15 mouse cellular contexts compared by ENCODE assay signal in genomic region chr11:113933678-113934077, GRCm38 (mm10).
"Had no signal": no experiment of that assay in that cellular context is flagged by ENCODE, and none has a peak within 500 bp of the region (broad histone marks: within the 10 kb centered on the region; RNA-seq: fewer than 3 reads in every experiment).

No protein-coding gene starts in this region.

- DNase-seq: kidney, adult 8-10 months; lung, postnatal 10 days; right cerebral cortex, postnatal 4 days; spleen, adult 18-20 months; thymus, adult 18-20 months; thymus, postnatal 14 days had no signal

- H3K4me3 ChIP-seq: layer of hippocampus, adult 2 months; limb, embryonic 13.5 days; liver, embryonic 15.5 days; megakaryocyte, embryonic 14.5 days; midbrain, embryonic 13.5 days; neural tube, embryonic 15.5 days had no signal

- H3K9me3 ChIP-seq: limb, embryonic 13.5 days; liver, embryonic 15.5 days; megakaryocyte, embryonic 14.5 days; midbrain, embryonic 13.5 days; neural tube, embryonic 15.5 days had no signal

- H3K4me1 ChIP-seq: liver, embryonic 15.5 days; megakaryocyte, embryonic 14.5 days had no signal

- ATAC-seq: intestine, embryonic 16.5 days; midbrain, embryonic 13.5 days had no signal

- H3K36me3 ChIP-seq: limb, embryonic 13.5 days; liver, embryonic 15.5 days; midbrain, embryonic 13.5 days; neural tube, embryonic 15.5 days had no signal

- H3K27ac ChIP-seq: layer of hippocampus, adult 2 months; limb, embryonic 13.5 days; liver, embryonic 15.5 days; macrophage; midbrain, embryonic 13.5 days; neural tube, embryonic 15.5 days had no signal

- H3K4me2 ChIP-seq: limb, embryonic 13.5 days; liver, embryonic 11.5 days; liver, embryonic 15.5 days; midbrain, embryonic 13.5 days; neural tube, embryonic 15.5 days had no signal

- H3K9ac ChIP-seq: limb, embryonic 13.5 days; liver, embryonic 15.5 days; midbrain, embryonic 13.5 days; neural tube, embryonic 15.5 days had no signal

- H3K27me3 ChIP-seq: limb, embryonic 13.5 days; liver, embryonic 15.5 days; midbrain, embryonic 13.5 days; neural tube, embryonic 15.5 days had no signal
